Mouse (Mus musculus) kidney, adult 18-20 months (tissue): Measurements from ENCODE around the gene Ireb2.
"Not testable (repeated sequence)": the region's sequence is repeated elsewhere in the genome, so short reads cannot be mapped to it uniquely, and the experiment has no call there.

Experiments
- DNase-seq: peaks from one replicate; pipeline ENCODE4 v3.0.0; 2021

Ireb2 gene

GRCm38 (mm10) chr9:54863363-54864281 is at the start of gene Ireb2:
Gene Ireb2 (plus strand): TSS chr9:54863789.
- peak; percentile 99 for DNase-seq

- no peak for DNase-seq
Observed at GRCm38 (mm10) chr9:54816508-54817201, 46.9 kb upstream of the Ireb2 start.

- peak; percentile 32 for DNase-seq
Observed at GRCm38 (mm10) chr9:54821442-54822100, 42.0 kb upstream of the Ireb2 start.

DNA sequence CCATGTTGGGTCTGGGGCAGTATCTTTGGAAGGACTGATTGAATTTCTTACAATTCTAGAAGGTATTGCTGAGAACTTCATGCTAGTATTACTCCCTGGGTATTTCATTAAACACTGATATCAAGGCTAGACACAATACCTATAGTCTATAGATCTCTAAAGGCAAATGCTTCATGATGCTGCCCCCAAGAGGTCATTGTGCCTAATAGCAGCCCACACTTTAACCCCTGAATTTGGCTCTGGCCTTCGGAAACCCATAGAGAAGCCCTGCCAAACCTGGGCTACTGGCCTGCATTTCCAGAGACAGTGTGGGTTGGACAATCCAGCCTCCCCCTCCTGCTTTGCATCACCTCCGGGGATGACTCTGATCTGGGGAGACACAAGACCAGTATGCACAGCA is 33.8 kb upstream of the Ireb2 start:
- DNase-seq: no peak

DNA sequence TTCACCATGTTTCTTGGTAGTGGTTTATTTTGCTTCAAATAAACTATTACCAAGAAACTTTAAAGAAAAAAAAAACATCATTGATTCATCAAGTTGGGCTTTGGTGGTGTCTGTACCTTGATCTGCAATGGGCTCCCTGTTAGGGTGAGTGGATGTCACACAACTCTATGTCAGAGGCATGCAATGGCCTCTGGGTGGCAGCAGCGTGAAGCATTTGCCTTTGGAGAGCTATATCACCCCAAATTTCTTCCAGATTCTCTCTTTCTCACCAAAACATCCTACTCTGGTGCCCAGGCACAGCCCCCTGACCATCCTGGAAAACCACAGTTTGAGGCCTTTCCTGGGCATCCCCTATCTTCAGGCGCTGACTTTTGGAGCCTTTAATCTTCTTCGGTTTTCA is 33.0 kb upstream of the Ireb2 start:
- DNase-seq: peak; percentile 59

- DNase-seq: no peak
Observed at GRCm38 (mm10) chr9:54833831-54834230, 29.8 kb upstream of the Ireb2 start.

DNA sequence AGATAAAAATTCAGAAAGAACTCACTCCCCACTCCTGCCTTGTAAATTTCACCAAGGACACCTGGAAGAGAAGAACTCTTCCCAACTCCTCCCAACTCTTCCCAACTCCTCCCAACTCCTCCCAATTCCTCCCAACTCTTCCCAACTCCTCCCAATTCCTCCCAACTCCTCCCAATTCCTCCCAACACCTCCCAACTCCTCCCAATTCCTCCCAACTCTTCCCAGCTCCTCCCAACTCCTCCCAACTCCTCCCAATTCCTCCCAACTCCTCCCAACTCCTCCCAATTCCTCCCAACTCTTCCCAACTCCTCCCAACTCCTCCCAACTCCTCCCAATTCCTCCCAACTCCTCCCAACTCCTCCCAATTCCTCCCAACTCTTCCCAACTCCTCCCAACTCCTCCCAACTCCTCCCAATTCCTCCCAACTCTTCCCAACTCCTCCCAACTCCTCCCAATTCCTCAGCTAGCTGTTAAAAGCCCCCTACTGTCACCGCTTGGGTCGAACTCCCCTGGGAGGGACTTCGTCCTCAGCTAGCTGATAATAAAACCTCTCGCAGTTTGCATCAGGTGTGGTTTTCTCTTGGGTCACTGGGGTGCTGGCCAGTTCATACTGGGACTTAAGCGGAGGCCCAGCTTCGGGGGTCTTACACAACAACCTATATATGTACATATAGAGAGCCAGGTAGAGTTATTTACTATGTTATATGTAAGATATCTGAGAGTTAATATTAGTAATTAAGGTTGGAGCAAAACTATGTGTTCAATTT is 27.5 kb upstream of the Ireb2 start:
- DNase-seq: not testable (repeated sequence)

DNA sequence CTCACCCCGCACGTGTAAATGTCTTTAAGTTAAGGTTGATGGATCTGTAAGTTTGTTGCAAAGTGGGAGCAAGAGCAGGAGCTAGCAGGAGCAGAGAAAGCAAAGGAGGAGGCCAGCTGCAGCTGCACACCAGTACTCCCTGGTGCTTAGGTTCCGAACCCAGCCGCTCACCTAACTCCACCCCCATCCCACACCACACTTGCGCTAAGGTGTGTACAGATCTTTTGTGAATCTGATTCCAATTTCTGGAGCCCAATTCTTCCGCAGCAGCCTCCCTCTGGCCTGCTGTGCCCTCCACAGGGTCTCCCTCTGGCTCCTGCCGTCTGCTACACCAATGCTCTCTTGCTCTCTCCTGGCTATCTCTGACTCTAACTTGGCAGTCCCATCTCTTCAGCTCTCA is 25.8 kb upstream of the Ireb2 start:
- no peak for DNase-seq

GRCm38 (mm10) chr9:54840145-54840544 is 23.4 kb upstream of the Ireb2 start:
- no peak for DNase-seq

DNA sequence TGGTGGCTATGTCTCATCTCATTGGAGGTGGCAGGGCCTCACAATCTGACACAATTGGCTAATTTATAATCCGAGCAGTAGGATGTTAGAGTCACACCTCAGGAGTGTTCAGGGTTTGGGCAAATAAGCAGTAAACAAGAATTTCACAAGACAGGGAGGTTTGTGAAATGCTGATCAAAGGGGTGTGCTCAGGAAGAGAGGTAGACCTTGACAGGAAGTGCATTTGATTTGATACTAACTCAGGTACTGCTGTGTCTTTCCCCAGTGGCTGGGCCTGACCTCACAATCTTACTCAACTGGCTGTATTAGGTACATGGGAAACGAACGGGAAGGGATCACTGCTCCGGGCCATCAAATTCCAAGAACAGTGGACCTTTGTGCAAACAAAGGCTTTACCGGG is 21.3 kb upstream of the Ireb2 start:
- no peak for DNase-seq

- DNase-seq: peak; percentile 16
Observed at GRCm38 (mm10) chr9:54843887-54844286, 19.7 kb upstream of the Ireb2 start.

GRCm38 (mm10) chr9:54844556-54845176 is 18.9 kb upstream of the Ireb2 start:
- DNase-seq: no peak

DNA sequence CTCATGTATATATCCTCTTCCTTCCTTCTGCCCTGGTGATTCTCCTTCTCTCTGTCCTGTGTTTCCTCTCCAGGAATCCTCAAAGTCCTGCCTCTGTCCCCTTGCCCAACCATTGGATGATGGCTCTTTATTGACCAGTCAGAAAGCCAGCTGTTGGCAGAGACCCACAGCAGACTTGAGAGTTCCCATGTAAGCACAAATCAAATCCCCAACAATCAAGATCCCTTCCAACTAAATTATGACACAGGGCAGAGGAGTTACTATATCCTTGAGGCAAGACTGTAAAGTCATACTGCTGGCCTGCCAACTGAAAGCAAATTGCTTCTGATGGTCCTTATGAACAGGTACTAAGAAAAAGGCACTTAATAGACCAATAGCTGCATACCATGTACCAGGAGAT is 15.4 kb upstream of the Ireb2 start:
- DNase-seq: no peak

DNA sequence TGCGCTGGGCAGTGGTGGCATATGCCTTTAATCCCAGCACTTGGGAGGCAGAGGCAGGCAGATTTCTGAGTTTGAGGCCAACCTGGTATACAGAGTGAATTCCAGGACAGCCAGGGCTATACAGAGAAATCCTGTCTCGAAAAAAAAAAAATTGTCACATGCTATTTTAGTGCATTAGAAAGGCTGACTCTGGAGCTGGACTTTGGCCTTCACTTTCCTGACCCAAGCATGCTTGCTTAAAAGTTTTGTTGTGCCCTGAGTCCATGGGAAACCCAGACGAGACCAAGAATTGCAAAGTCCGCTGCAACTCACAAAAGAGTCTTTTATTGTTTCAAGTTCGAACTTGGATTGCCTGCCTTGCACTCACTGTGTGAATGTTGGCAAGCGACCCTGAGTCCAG is 10.6 kb upstream of the Ireb2 start:
- peak; percentile 23 for DNase-seq

DNA sequence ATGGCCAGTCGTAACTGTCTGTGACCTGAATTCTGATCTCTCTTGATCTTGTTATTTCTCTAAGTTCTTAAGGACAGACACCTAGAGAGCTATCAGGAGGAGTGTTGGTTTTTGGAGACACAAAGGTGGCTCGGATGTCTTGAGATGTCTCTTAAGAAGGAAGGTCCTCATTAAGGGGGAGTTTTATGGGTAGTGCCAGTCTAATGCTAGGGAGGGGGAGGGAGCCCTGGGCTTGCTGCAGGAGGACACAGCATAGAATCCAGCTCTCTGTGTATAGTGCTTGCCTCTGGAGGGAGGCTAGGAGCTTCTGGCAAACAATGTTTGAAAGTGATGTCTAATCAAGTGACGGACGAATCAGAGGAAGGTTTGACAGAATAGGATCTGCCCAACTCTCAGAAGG is 10.0 kb upstream of the Ireb2 start:
- no peak for DNase-seq

GRCm38 (mm10) chr9:54855638-54856037 is 8.0 kb upstream of the Ireb2 start:
- no peak for DNase-seq

DNA sequence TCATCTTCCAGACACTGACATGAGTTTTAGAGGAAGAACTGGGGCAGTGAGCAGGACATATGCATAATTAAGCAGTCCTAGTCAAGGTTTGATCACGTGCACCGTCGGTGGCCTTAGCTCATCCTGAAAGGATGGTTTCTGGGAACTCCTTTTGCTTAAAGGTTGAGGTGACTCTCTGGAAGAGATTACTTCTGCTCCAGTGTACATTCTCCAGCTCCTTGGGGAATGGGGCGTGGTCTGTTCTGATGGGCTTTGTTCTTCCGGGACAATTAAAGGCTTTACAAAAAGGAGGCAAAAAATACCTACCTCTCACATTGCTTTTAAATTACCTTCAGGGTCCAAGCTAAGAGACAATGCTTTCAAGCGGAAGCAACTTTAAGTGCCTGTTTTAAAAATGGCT is 7.5 kb upstream of the Ireb2 start:
- no peak for DNase-seq

DNA sequence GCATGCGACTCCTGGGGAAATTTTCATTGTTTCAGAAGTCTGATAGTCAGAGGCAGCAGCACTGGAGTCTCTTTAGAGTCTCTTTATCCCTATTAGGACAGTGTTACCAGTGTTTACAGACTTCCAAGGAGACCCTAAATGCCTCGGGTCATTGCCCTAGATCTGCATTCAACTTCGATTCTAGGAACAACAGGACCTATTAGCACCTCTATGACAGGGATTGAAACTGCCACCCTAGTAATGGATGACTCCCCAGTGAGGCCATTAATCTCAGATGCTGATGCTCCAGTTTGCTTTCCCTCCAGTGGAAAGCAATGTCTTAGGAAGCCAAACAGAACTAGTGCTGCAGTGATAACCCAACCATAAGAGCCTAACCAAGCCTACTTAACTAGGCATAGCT is 6.1 kb upstream of the Ireb2 start:
- DNase-seq: no peak

GRCm38 (mm10) chr9:54860526-54860925 is 3.1 kb upstream of the Ireb2 start:
- no peak for DNase-seq

DNA sequence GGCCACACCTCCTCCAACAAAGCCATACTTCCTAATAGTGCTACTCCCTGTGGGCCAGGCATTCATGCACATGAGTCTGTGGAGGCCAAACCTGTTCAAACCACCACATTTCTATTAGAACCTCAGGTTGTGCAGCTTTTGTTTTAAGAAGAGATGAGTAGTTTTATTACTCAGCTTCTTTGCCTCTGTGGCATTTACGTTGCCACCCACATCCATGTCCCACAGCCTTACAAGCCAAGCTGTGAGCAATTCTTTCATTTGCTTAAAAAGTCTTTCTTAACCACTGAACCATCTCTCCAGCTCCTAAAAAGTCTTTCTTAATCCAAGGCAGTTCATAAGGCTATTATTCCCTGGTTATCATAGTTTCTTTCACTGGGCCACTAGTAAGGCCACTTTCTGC is 15.2 kb downstream of the Ireb2 start:
- DNase-seq: no peak

- no peak for DNase-seq
Observed at GRCm38 (mm10) chr9:54892111-54892510, 28.5 kb downstream of the Ireb2 start.

GRCm38 (mm10) chr9:54897097-54897496 is 33.5 kb downstream of the Ireb2 start:
- DNase-seq: no peak
